Mouse (Mus musculus): ENCODE data around the gene Mns1.
A peak's percentile ranks its signal among the peaks of the same experiment; 100 is the strongest.

DNA sequence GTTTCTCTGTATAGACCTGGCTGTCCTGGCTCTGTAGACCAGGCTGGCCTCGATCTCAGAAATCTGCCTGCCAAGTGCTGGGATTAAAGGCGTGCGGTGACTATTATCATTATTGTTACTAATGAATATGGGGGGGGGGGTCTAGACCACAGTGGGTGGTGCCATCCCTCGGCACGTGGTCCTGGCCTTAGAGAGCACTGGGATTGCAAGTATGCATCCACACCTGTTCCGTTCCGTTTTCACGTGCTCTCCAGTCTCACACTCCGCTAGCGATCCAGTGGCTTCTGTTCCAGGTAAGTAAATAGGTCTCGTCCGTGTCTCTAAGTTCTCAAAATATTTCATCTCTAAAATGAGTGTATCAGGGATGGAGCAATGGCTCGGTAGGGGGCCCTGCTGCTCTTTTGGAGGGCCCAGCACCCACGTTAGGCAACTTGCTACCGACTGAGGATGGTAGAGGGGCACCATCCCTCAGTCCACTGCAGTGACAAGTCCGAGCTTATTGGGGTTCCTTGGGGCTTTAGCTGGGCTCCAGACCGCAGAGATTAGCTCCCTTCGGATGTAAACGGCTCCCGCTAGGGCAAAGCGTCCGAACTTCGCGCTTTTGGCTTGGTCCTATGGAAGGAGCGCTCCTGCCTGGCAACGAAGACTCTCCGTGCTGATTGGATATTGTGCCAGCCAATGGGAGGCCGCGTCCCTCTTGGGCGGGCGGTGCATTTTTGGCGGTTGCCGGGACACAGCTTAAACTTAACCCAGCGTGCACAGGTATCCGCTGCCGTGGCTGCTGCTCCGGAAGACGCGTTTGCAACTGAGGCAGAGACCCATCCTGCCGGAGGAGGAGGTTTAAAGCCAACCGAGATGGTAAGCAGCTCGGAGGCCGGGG is at the start of gene Mns1:
- peak; percentile 41; the same call in 1 of the 2 replicates for TF ChIP-seq CTCF (IDR thresholded peaks at IDR 0.05; ENCODE audit: low read depth)
- peak; percentile 24; the same call in 1 of the 2 replicates for TF ChIP-seq EP300 (IDR thresholded peaks at IDR 0.05; ENCODE audit: low read depth)

Data from liver, postnatal 0 days (tissue).